Mouse (Mus musculus) embryonic fibroblast, embryonic 13.5 days (primary cell): ENCODE results near the gene Fmo6.

Experiments used
- CTCF ChIP-seq: IDR thresholded peaks from 2 replicates; pipeline ENCODE4 v1.5.1; 2011; ENCODE audit warnings: mild to moderate bottlenecking, control low read depth, low read length, moderate library complexity, borderline replicate concordance; ENCODE audit not compliant: insufficient read depth
- POLR2A ChIP-seq: IDR thresholded peaks from 2 replicates; pipeline ENCODE4 v1.6.1; 2011; ENCODE audit warnings: low read depth, mild to moderate bottlenecking, control low read depth, low read length, moderate library complexity

GRCm38 (mm10) chr1:162893014-162893413 is 44.3 kb downstream of the Fmo6 start:
- TF ChIP-seq CTCF, result no peak
- no peak for TF ChIP-seq POLR2A
